ENCODE assay signal across 8 mouse cellular contexts in genomic region chr7:141434464-141434863, GRCm38 (mm10). TPM values are rescaled to one million over a fixed set of nuclear protein-coding genes. Genes with fewer than 3 reads are reported as not detected.
DNase-seq lines count a peak whose midpoint lies in the region; ATAC-seq and TF ChIP-seq lines count a peak whose summit lies in the region.

No protein-coding gene starts in this region.

- no peak overlapping the region for H3K27ac ChIP-seq in embryonic fibroblast, embryonic 13.5 days (ENCODE audit: insufficient read depth, low read length)
- H3K27ac ChIP-seq in liver, embryonic 12.5 days = 0 out of 2 replicates have a peak overlapping the region, but pooled peaks have one; percentile 68

- H3K9me3 ChIP-seq in liver, embryonic 12.5 days (replicated peaks) = no peaks in the 10 kb centered on the region

- peak; percentile 45; the same call in 1 of the 2 replicates for TF ChIP-seq POLR2A in embryonic fibroblast, embryonic 13.5 days (IDR thresholded peaks at IDR 0.05; ENCODE audit: low read depth, low read length)

- H3K4me1 ChIP-seq in embryonic fibroblast, embryonic 13.5 days (ENCODE audit: control insufficient read depth, insufficient read depth, low read length) = 0 out of 2 replicates have a peak, but pooled peaks cover 7% of the 10 kb centered on the region
- peaks cover 64% of the 10 kb centered on the region for H3K4me1 ChIP-seq in liver, embryonic 12.5 days

- peaks cover 58% of the 10 kb centered on the region for H3K36me3 ChIP-seq in liver, embryonic 12.5 days

- H3K9ac ChIP-seq in liver, embryonic 12.5 days = peak overlapping the region; percentile 64

- TF ChIP-seq CTCF in embryonic fibroblast, embryonic 13.5 days (IDR thresholded peaks at IDR 0.05; ENCODE audit: borderline replicate concordance, insufficient read depth, low read length) = no peak

- no peaks in the 10 kb centered on the region for H3K27me3 ChIP-seq in liver, embryonic 12.5 days (replicated peaks)

- H3K4me3 ChIP-seq in embryonic fibroblast, embryonic 13.5 days (ENCODE audit: insufficient read depth, low read length) = peak overlapping the region; percentile 47
- H3K4me3 ChIP-seq in liver, embryonic 12.5 days = peak overlapping the region; percentile 56

- H3K4me2 ChIP-seq in liver, embryonic 12.5 days = peak overlapping the region; percentile 96

- ATAC-seq in liver, embryonic 12.5 days = no peak

- peak; percentile 64 to 73 for DNase-seq in heart, adult 18-20 months
- DNase-seq in heart, adult 9 months (ENCODE audit: low spot score in 2 of 2) = no peak
- peak; percentile 60 for DNase-seq in ZHBTc4 (ENCODE audit: low read depth, low spot score)
- DNase-seq in induced T-regulatory cell, adult 2 months (ENCODE audit: low read depth) = peak; percentile 69
- DNase-seq in right cerebral cortex, postnatal 10 days (ENCODE audit: low spot score in 2 of 2) = peak; percentile 79 to 87
- DNase-seq in spleen, postnatal 36 days (ENCODE audit: low spot score in 2 of 2) = no peak

- WGBS in liver, embryonic 12.5 days (ENCODE audit: insufficient replicate concordance) = 46% methylated on average over 8 of the region's 8 CpGs

RNA-seq across cellular contexts. Expression of gene Slc25a22, which starts 3.2 kb away (rescaled TPM):
- total RNA-seq in heart, adult 18-20 months (2021) = 10 to 100 TPM; 45.6 to 59.1 TPM
- 24.0 and 26.9 TPM in 2 replicates for polyA plus RNA-seq in embryonic fibroblast, embryonic 13.5 days (2011; ENCODE audit: insufficient read length, low read depth, missing spikeins)
- polyA plus RNA-seq in liver, embryonic 12.5 days (2016; fragmentation: Nextera tagmentation; extraction: Ambion mirVana) = 26.0 and 27.1 TPM in 2 replicates

RNA-seq across cellular contexts. Expression of gene Cend1, which starts 5.2 kb away (rescaled TPM):
- total RNA-seq in heart, adult 18-20 months (2021) = 1 to 10 TPM in 1 of 2 experiments, under 1 TPM in 1; 0.80 to 1.3 TPM
- 4.9 and 5.4 TPM in 2 replicates for polyA plus RNA-seq in embryonic fibroblast, embryonic 13.5 days (2011; ENCODE audit: insufficient read length, low read depth, missing spikeins)
- 0.10 and 0.16 TPM in 2 replicates for polyA plus RNA-seq in liver, embryonic 12.5 days (2016; fragmentation: Nextera tagmentation; extraction: Ambion mirVana)

RNA-seq across cellular contexts. Expression of gene Pidd1, which starts 9.4 kb away (rescaled TPM):
- total RNA-seq in heart, adult 18-20 months (2021) = under 1 TPM; 0.21 to 0.42 TPM
- polyA plus RNA-seq in embryonic fibroblast, embryonic 13.5 days (2011; ENCODE audit: insufficient read length, low read depth, missing spikeins) = 12.4 and 18.1 TPM in 2 replicates
- polyA plus RNA-seq in liver, embryonic 12.5 days (2016; fragmentation: Nextera tagmentation; extraction: Ambion mirVana) = 17.3 and 17.7 TPM in 2 replicates

RNA-seq across cellular contexts. Expression of gene Rplp2, which starts 12.7 kb away (rescaled TPM):
- total RNA-seq in heart, adult 18-20 months (2021) = 1,000 to 10,000 TPM in 1 of 2 experiments, 100 to 1,000 TPM in 1; 998 to 1,000 TPM
- polyA plus RNA-seq in embryonic fibroblast, embryonic 13.5 days (2011; ENCODE audit: insufficient read length, low read depth, missing spikeins) = 1,600 and 1,818 TPM in 2 replicates
- polyA plus RNA-seq in liver, embryonic 12.5 days (2016; fragmentation: Nextera tagmentation; extraction: Ambion mirVana) = 1,288 and 1,344 TPM in 2 replicates

RNA-seq across cellular contexts. Expression of gene Gatd1, which starts 20.5 kb away (rescaled TPM):
- total RNA-seq in heart, adult 18-20 months (2021) = 10 to 100 TPM; 11.3 to 12.4 TPM
- polyA plus RNA-seq in embryonic fibroblast, embryonic 13.5 days (2011; ENCODE audit: insufficient read length, low read depth, missing spikeins) = 30.5 and 41.5 TPM in 2 replicates
- polyA plus RNA-seq in liver, embryonic 12.5 days (2016; fragmentation: Nextera tagmentation; extraction: Ambion mirVana) = 21.1 and 22.8 TPM in 2 replicates

Comparison
In these comparisons a context has a peak if more than half of its experiments do, and no peak if none do; other contexts are left out.
1. DNase-seq: peak in heart, adult 18-20 months (2 of 2), ZHBTc4 (single experiment), induced T-regulatory cell, adult 2 months (single experiment) and right cerebral cortex, postnatal 10 days (2 of 2); none in heart, adult 9 months (0 of 2) and spleen, postnatal 36 days (0 of 2).